Mouse (Mus musculus) cortical plate, adult 2 months (tissue): ENCODE measurements around the gene Ttc9.

Source experiments
- CTCF ChIP-seq: fragments of 200-500 bp; IDR thresholded peaks from 2 replicates; pipeline ENCODE4 v1.5.1; 2011; ENCODE audit warnings: mild to moderate bottlenecking, control low read depth, low read length; ENCODE audit not compliant: insufficient read depth; ENCODE audit errors: extremely low read depth
- POLR2A ChIP-seq: fragments of 200-500 bp; IDR thresholded peaks from 2 replicates; pipeline ENCODE4 v1.6.1; 2011; ENCODE audit warnings: mild to moderate bottlenecking, low read length, control low read depth; ENCODE audit not compliant: insufficient read depth; ENCODE audit errors: extremely low read depth

- TF ChIP-seq POLR2A (no peak), CTCF (no peak)
These were observed 57.5 kb downstream of the Ttc9 start for GRCm38 (mm10) chr12:81688537-81688936.
